Mouse (Mus musculus) right cerebral cortex, postnatal 10 days (tissue): Measurements from ENCODE around the gene Gm20696.
A peak's percentile ranks its signal among the peaks of the same experiment; 100 is the strongest.

Experiments used
- DNase-seq, 2 experiments: peaks; one replicate each; pipeline ENCODE4 v3.0.0; 2021; ENCODE audit warnings: low spot score in 2 of 2

Gm20696 gene

GRCm38 (mm10) chr6:99395745-99396144, 270.9 kb downstream of the Gm20696 start:
- DNase-seq, result no peak

DNA sequence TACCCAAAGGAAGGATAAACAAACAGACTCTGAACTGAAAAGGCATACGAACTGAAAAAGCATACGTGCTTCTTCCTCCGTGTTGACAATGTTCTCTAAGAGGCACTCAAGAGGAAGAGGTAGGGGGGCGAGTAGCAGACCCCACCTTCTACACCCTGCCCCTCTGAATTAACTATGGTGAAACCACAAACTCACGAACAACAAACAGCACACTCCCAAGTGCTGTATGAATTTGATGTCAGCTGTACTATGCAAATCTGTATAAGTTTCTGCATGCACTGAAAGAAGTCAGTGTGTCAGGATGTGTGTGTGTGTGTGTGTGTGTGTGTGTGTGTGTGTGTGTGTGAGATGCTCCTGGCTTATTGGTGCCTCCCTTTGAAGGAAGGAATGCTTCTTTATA, 271.8 kb downstream of the Gm20696 start:
- no peak for DNase-seq

DNA sequence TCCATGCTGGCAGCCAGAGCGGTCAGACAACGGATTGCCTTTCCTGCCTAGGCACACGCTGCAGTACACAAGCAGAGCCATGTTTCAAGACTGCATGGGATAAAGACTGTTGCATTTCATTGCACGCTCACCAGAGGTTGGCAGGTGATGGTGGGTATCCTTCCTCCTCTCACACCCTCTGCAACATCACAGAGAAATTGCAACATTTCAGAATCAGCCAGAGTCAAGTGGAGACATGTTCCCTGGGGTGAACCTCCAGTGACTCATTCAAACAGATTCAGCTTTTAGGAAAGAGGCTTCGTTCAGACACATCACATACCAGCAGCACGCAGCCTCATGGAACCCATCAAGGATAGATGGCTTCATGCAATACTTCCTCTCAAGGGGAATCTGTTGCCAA, 274.1 kb downstream of the Gm20696 start:
- no peak for DNase-seq

GRCm38 (mm10) chr6:99388741-99389675, 277.6 kb downstream of the Gm20696 start:
- peak in 1 of 2 experiments; percentile 41 for DNase-seq

- DNase-seq, result no peak
These were observed 278.6 kb downstream of the Gm20696 start for GRCm38 (mm10) chr6:99388023-99388422.

GRCm38 (mm10) chr6:99385059-99385604, 281.5 kb downstream of the Gm20696 start:
- no peak for DNase-seq

DNA sequence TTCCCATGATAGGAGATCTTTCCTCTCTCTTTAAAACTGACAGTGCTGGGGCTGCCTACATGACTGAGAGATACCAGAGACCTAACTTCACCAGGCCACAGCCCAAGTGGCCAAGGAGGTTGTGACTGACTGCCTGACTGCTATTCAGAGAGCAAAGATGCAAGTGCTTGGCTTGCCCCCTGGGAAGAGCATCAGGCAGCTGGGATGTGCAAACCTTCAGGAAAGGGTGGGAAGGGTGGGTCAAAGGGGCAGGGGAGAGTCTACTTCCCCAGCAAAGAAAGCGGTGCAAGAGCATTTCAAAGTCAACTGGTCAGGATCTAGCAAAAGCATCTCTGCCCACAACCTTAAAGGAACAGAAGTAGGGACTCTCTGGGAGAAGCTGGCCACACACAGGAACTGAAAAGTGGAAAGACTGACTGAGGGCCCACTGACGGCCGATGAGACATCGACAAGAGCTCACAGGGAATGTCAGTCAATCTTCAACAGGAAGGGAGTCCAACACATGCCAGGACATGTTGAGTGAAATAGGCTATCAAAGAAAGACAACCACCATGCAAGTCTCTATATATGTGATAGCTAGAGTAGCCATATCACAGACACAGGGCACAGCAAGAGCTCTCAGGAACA, 282.6 kb downstream of the Gm20696 start:
- DNase-seq, result no peak

DNA sequence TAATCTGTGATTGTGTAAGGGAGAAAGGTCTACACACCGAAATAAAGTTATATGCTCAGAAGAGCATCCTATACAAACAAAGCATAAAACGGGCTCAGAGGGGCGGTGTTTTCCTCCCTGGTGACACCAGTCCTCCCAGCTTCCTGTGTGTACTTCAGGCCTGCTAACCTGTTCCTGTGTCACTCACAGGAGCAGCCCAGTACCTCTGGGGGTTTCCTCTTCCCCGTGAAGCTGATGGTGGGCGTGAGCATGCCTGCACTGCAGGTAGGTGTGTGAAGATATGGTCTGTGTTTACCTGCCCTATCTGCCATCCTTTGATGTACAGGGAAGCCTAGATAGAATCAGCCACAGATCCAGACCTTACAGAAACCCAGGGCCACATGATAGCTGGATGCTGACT, 286.5 kb downstream of the Gm20696 start:
- DNase-seq, result no peak

DNA sequence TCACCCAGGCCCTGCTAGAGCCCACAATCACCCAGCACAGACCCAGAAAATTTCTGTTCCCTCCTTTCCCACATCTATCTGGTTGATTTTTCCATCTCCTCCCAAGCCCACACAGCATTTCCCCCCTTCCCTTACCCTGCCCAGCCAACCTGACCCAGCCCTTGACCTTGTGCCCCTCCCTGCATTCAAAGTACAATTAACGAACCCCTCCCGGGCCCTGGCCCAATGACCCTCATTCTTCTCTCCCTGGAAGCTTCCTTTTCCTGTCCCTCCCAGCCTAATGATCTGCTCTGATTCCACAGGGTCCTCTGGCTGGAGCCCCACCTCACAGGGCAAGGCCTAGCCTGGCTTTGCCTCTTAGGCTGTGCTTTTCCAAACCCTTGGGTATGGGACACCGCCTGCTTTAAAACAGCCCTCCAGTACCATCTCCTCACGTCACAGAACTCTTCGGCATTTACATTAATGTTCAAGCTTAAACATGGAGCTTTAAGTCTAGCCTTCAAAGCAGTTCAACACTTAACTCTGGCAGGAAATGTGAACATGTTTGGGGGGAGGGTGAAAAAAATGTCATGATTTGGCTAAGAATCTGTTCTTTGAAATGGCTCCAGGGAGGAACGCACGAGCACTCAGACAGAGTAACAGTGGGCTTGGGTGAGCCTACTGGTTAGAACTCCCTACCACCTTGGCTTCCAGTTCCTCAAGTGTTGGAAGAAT, 287.4 kb downstream of the Gm20696 start:
- no peak for DNase-seq

- no peak for DNase-seq
These were observed 288.9 kb downstream of the Gm20696 start for GRCm38 (mm10) chr6:99377716-99378115.

DNA sequence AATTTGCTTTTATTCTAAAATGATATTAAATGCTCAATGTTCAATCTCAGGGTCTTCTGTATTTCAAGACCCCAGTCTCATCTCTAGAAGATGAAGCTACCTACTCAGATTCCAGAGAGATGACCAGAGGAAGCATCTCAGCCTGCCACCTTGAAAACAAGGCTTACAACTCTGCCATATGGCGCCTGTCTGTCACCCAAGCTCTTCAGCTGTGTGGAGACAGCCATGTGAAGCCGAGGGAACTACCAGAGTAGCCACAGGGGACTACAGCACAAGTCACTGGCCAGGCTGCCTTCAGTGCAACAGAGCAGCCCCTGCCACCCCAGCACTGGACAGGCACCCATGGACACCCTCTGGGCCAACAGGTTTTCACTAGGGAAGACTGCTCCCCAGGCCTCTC, 289.5 kb downstream of the Gm20696 start:
- no peak for DNase-seq

DNA sequence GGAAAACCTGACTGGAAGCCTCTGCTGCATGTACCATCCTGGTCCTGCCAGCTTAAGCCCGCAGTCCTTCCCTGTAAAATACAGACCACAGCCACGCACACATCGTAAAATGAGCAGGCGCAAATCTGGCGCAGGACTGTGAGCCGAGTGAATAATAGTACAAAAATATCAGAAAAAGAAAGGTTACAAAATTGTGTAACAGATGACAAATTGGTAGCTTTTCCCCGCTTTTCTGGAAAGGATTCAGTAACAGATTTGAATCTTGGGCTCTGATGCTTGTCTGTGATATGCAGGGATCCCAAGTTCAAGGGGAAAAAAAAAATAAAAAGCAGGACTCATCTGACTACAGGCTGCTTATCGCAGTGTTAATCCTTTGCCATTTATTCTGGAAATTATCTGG, 289.9 kb downstream of the Gm20696 start:
- DNase-seq, result no peak

DNA sequence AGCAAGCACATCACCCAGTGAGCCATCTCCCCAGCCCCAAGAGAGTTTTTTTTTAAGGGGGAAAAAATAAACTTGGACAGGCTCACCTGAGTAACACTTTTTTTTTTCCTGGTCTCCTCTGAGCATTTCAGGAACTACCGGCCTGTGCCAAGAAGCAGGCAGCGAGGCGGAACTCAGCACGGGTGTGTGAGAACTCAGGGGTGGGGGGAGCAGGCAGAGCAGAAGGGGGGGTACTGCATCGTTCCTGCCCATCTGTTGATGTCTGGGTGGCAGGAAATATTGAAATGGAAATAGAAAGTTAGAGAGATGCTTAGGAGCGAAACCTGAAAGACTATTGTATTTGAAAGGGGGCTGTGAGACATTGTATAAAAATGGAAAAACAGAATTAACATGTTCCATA, 290.7 kb downstream of the Gm20696 start:
- DNase-seq, result peak; percentile 55 to 66

- DNase-seq, result no peak
These were observed 291.2 kb downstream of the Gm20696 start for GRCm38 (mm10) chr6:99375376-99375775.

- no peak for DNase-seq
These were observed 291.9 kb downstream of the Gm20696 start for GRCm38 (mm10) chr6:99374448-99375271.

- no peak for DNase-seq
These were observed 294.2 kb downstream of the Gm20696 start for GRCm38 (mm10) chr6:99372427-99372826.

DNA sequence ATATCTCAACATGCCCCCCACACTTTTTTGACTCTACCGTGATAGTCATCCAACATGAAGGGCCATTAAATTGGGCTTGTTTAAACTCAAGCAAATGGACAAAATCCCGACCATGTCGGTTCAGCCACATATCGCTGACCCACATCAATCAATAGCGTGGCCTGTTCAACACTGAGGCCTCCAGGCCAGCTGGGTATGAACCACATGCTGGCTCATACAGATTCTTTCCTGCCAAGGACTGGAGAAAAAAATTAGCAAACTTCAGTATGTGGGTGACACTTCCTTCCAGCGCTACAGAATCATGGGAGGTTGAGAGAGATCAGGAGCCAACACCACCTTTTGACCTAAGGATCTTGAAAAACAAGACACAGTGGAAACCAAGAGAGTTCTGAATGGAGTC, 294.6 kb downstream of the Gm20696 start:
- DNase-seq, result no peak

- DNase-seq, result no peak
These were observed 296.7 kb downstream of the Gm20696 start for GRCm38 (mm10) chr6:99369931-99370330.

DNA sequence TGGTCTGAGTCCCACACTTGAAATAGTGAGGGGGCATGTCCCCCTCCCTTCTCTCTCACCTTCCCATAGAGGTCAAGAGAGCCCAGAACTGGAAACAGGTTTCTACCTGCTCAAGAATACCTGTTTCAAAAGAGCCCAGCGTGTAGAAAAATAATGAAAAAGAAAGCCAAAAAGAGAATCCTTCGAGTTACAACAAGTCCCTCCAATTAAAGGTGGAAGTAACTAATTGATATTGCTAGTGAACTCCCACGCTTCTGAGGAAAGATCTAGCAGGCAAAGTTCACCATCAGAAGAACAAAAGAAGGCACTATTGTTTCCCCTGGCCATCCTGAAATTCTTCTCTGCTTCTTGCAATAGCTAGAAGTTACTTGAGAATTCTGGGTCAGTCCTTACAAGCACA, 297.4 kb downstream of the Gm20696 start:
- DNase-seq, result no peak

GRCm38 (mm10) chr6:99368118-99368753, 298.4 kb downstream of the Gm20696 start:
- no peak for DNase-seq

GRCm38 (mm10) chr6:99364545-99364944, 302.1 kb downstream of the Gm20696 start:
- no peak for DNase-seq
